Mouse (Mus musculus): ENCODE measurements around the gene Spata16.

DNA sequence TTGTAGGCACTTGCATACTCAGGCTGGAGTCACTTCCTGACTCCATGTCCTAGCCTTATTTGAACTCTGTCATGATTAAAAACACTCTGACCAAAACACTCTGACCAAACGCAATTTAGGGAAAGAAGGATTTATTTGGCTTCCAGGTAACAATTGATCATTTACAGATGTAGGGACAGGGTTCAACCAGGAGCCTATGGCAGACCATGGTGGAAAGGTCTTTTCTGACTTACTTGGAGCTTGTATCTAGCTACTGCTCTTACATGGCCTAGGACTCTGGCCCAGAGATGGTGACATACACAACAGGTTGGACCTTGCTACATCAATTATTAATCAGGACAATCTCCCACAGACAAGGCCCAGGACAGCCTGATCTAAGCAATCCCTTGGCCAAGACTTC is 32.6 kb upstream of the Spata16 start:
- TF ChIP-seq POLR2A (IDR thresholded peaks at IDR 0.05; ENCODE audit: borderline replicate concordance, extremely low read depth, insufficient read depth, insufficient read length, poor library complexity, severe bottlenecking) (no peak), CTCF (IDR thresholded peaks at IDR 0.05; ENCODE audit: borderline replicate concordance, extremely low read depth, insufficient read depth, insufficient read length) (no peak)

Data from brain, embryonic 14.5 days (tissue).